Mouse (Mus musculus): Measurements from ENCODE around the gene Gm44511. TPM values are rescaled to one million over a fixed set of nuclear protein-coding genes. Genes with fewer than 3 reads are reported as not detected.

Gene Gm44511
- not detected in 2 replicates for polyA plus RNA-seq (2012; rRNA removed)

GRCm38 (mm10) chr6:128826132-128826531, at the start of gene Gm44511, which contains the start of gene Klrb1b:
Gene Gm44511, minus strand, starts transcription at chr6:128826315.
Gene Klrb1b, minus strand, starts transcription at chr6:128826331.
- no peak for DNase-seq (ENCODE audit: low read depth)
- TF ChIP-seq CTCF (IDR thresholded peaks at IDR 0.05; ENCODE audit: borderline replicate concordance, extremely low read depth, insufficient read depth, insufficient read length) (no peak), POLR2A (IDR thresholded peaks at IDR 0.05; ENCODE audit: borderline replicate concordance, extremely low read depth, insufficient read depth, insufficient read length, poor library complexity, severe bottlenecking) (no peak)

DNA sequence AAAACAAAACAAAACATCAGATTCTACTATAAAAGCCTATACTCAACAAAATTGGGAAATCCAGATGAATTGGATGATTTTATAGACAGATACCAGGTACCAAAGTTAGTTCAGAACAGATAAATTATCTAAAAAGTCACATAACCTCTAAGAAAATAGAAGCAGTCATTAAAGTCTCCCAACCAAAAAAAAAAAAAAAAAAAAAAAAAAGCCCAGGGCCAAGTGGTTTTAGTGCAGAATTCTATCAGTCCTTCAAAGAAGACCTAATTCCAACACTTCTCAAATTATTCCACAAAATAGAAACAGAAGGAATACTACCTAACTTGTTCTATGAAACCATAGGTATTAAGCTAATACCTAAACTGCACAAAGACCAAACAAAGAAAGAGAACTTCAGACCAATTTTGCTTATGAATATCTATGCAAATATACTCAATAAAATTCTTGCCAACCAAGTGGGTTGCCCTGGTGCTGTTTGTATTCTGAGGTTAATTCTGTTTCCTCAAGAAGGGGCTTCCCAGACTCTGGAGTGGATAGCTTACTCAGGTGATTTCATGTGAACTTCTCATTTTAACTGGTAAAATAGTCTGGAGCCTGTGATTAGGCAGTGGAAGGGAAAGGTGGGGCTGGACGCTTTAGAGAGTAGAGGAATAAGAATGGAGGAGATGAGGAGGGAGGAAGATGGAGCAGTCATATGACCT, 45.9 kb upstream of the Gm44511 start:
- TF ChIP-seq POLR2A (IDR thresholded peaks at IDR 0.05; ENCODE audit: borderline replicate concordance, extremely low read depth, insufficient read depth, insufficient read length, poor library complexity, severe bottlenecking): no peak
- no peak for TF ChIP-seq CTCF (IDR thresholded peaks at IDR 0.05; ENCODE audit: borderline replicate concordance, extremely low read depth, insufficient read depth, insufficient read length)
- DNase-seq (ENCODE audit: low read depth): no peak

- no peak for DNase-seq (ENCODE audit: low read depth)
- TF ChIP-seq POLR2A (IDR thresholded peaks at IDR 0.05; ENCODE audit: borderline replicate concordance, extremely low read depth, insufficient read depth, insufficient read length, poor library complexity, severe bottlenecking) (no peak), CTCF (IDR thresholded peaks at IDR 0.05; ENCODE audit: borderline replicate concordance, extremely low read depth, insufficient read depth, insufficient read length) (no peak)
These were observed 42.7 kb upstream of the Gm44511 start for GRCm38 (mm10) chr6:128868861-128869260.

GRCm38 (mm10) chr6:128857976-128858375, 31.9 kb upstream of the Gm44511 start:
- TF ChIP-seq POLR2A (IDR thresholded peaks at IDR 0.05; ENCODE audit: borderline replicate concordance, extremely low read depth, insufficient read depth, insufficient read length, poor library complexity, severe bottlenecking) (no peak), CTCF (IDR thresholded peaks at IDR 0.05; ENCODE audit: borderline replicate concordance, extremely low read depth, insufficient read depth, insufficient read length) (no peak)

DNA sequence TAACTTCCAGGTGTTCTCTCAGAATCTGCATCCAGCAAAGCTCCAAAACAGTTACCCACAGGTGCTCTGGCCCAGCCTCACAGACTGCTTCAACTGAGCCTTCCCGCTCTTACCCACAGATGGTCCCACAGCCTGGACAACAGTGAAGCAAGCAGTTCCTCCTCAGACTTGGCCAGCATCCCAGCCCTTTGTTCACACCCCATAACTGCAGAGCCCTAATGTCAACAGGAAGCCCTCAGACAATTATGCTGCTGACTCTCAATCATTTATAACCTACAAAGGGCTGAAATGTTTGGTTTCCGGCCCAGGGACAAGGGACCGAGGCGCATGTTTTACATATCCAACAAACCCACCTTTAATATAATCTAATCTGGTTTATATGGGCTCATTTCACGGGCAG, 30.1 kb upstream of the Gm44511 start:
- no peak for TF ChIP-seq CTCF (IDR thresholded peaks at IDR 0.05; ENCODE audit: borderline replicate concordance, extremely low read depth, insufficient read depth, insufficient read length)
- no peak for TF ChIP-seq POLR2A (IDR thresholded peaks at IDR 0.05; ENCODE audit: borderline replicate concordance, extremely low read depth, insufficient read depth, insufficient read length, poor library complexity, severe bottlenecking)
- DNase-seq (ENCODE audit: low read depth): peak; percentile 85

More at GRCm38 (mm10) chr6:128857976-128858375, 31.9 kb upstream of the Gm44511 start:
- no peak for DNase-seq (ENCODE audit: low read depth)

DNA sequence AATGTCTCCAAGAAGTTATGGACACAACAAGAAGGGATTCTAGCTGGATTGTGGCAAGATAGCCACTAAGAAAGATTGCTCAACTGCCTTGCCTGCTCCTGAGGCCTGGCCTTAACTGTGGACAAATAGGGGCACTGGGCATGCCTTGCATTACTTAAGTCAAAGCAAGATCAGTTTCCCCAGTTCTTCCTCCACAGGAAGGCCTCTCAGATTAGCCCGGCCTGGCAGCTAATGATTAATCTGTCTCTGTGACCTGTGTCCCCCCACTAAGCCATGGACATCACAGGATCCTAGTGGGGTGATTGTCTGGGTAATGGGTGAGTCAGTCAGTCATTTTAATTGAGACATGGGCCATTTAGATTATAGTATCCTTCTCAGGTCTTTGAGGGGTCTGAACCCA, 29.4 kb upstream of the Gm44511 start:
- no peak for TF ChIP-seq CTCF (IDR thresholded peaks at IDR 0.05; ENCODE audit: borderline replicate concordance, extremely low read depth, insufficient read depth, insufficient read length)
- no peak for TF ChIP-seq POLR2A (IDR thresholded peaks at IDR 0.05; ENCODE audit: borderline replicate concordance, extremely low read depth, insufficient read depth, insufficient read length, poor library complexity, severe bottlenecking)
- DNase-seq (ENCODE audit: low read depth): no peak

DNA sequence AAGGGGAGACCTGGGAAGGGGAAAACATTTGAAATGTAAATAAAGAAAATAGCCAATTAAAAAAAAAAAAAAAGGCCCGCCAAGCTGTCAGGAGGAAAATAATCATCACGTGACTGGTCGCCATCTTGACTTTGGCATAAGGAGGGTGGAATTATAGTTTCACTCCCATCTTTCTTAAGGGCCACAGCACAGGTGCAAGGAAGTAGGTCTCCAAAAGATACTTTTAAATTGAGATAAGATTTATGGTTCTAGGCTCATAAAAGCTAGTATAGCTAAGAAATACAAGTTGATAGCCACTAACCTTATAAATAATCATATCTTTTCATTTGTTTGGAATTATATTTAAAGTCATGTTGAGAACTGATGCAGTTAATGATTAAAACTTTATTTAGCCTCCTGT, 28.8 kb upstream of the Gm44511 start:
- no peak for DNase-seq (ENCODE audit: low read depth)
- TF ChIP-seq POLR2A (IDR thresholded peaks at IDR 0.05; ENCODE audit: borderline replicate concordance, extremely low read depth, insufficient read depth, insufficient read length, poor library complexity, severe bottlenecking) (no peak), CTCF (IDR thresholded peaks at IDR 0.05; ENCODE audit: borderline replicate concordance, extremely low read depth, insufficient read depth, insufficient read length) (no peak)

DNA sequence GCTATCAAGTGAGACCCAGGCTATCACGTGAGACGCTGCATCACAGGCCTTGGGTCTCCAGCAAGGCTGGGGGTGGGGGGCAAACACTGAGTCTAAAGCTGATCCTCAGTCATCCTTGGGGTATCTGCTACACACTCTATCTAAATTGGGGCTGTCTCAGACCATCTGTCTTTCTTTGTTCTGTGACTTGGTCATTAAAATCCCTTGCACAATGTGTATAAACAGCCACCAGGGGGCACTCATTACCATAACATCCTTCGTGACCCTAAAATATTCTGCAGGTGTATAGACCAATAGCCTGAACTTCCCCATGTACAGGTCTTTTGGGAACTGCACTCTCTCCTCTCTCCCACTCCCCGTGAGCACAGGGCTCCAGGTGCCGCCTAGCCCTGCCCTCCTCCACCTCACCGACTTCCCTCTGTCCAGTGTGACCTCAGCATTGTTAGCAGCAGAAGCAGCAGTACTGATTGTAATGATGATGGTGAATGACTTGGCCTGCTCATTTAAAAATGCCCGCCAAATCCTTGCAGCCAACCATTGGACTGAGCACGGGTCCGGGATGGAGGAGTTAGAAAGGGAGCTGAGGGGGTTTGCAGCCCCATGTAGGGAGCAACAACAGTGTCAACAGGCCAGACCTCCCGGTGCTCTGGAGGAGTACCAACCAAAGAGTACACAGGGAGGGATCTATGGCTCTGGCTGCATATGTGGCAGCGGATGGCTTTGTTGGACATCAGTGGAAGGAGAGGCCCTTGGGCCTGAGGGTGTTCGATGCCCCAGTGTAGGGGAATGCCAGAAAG, 28.1 kb upstream of the Gm44511 start:
- peak; percentile 54; the same call in 1 of the 2 replicates for TF ChIP-seq CTCF (IDR thresholded peaks at IDR 0.05; ENCODE audit: borderline replicate concordance, extremely low read depth, insufficient read depth, insufficient read length)
- TF ChIP-seq POLR2A (IDR thresholded peaks at IDR 0.05; ENCODE audit: borderline replicate concordance, extremely low read depth, insufficient read depth, insufficient read length, poor library complexity, severe bottlenecking): no peak
- DNase-seq (ENCODE audit: low read depth): peak; percentile 75

- TF ChIP-seq CTCF (IDR thresholded peaks at IDR 0.05; ENCODE audit: borderline replicate concordance, extremely low read depth, insufficient read depth, insufficient read length) (no peak), POLR2A (IDR thresholded peaks at IDR 0.05; ENCODE audit: borderline replicate concordance, extremely low read depth, insufficient read depth, insufficient read length, poor library complexity, severe bottlenecking) (no peak)
These were observed 26.7 kb upstream of the Gm44511 start for GRCm38 (mm10) chr6:128852766-128853165.

DNA sequence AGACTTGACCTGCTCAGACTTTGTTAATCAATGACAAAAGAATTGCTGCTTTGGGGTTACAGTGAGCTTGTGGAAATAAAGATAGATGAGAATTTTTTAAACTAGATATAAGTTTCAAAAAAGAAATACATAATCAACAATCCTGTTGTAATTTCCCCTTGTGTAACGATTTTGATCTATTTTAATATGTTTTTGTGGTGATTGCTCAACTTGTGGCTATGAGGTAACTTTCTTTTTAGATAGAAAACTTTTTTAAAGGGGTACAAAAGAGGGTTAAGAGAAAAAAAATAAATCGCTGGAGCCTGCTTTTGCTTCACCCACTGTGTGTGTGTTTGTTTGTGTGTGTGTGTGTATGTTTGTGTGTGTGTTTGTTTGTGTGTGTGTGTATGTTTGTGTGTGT, 25.0 kb upstream of the Gm44511 start:
- no peak for DNase-seq (ENCODE audit: low read depth)
- TF ChIP-seq CTCF (IDR thresholded peaks at IDR 0.05; ENCODE audit: borderline replicate concordance, extremely low read depth, insufficient read depth, insufficient read length) (no peak), POLR2A (IDR thresholded peaks at IDR 0.05; ENCODE audit: borderline replicate concordance, extremely low read depth, insufficient read depth, insufficient read length, poor library complexity, severe bottlenecking) (no peak)

More at GRCm38 (mm10) chr6:128852766-128853165, 26.7 kb upstream of the Gm44511 start:
- DNase-seq (ENCODE audit: low read depth): no peak

DNA sequence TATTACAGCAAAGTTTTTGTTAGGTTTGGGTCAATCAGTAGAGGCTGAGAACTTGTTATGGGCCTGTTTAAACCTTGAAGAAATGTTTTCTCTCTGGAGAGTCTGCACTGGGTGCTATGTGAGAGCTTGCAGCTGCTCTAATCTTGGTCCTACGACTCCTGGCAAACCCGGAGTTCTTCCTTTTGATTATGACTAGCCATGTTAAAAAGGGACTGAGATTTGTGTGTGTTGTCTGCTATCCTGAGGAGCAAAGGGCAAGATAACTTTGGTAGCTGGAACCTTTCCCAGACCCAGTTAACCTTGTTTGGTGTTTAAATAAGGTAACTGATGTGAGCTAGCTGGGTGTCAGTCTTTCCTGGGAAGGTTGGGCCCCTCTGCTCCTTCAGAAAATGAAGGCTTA, 24.6 kb upstream of the Gm44511 start:
- no peak for DNase-seq (ENCODE audit: low read depth)
- TF ChIP-seq POLR2A (IDR thresholded peaks at IDR 0.05; ENCODE audit: borderline replicate concordance, extremely low read depth, insufficient read depth, insufficient read length, poor library complexity, severe bottlenecking) (no peak), CTCF (IDR thresholded peaks at IDR 0.05; ENCODE audit: borderline replicate concordance, extremely low read depth, insufficient read depth, insufficient read length) (no peak)

All from brain, embryonic 14.5 days (tissue).